Mouse (Mus musculus) testis, adult 2 months (tissue): Measurements from ENCODE around the gene Adamts6.

Experiments used
- CTCF ChIP-seq: fragments of 200-500 bp; IDR thresholded peaks from 2 replicates; pipeline ENCODE4 v1.5.1; 2012; ENCODE audit warnings: low read depth, mild to moderate bottlenecking, inconsistent platforms, low read length, moderate library complexity; ENCODE audit not compliant: control insufficient read depth, insufficient read depth, insufficient replicate concordance
- POLR2A ChIP-seq: fragments of 200-500 bp; IDR thresholded peaks from 2 replicates; pipeline ENCODE4 v1.6.1; 2012; ENCODE audit warnings: low read depth, mild to moderate bottlenecking, inconsistent platforms, low read length, moderate library complexity; ENCODE audit not compliant: control insufficient read depth

DNA sequence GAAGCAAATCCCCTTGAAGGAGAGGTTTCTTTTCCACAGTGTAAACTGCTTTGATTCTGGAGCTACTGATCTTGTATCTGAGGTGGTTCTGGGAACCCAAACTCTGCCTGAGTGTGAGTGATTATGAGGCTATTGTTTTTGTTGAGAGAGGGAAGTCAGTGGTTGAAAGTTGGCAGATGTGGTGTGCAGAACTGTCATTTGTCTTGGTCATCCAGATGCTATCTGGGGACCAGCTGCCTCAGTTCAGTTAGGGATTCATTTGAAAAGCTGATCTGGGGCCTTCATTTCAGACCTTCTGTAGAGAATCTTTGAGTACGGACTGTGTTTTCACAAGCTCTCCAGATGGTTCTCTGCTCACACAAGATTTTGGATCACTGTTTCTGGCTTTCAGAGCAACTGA lies 159.3 kb downstream of the Adamts6 start:
- TF ChIP-seq CTCF (no peak), POLR2A (no peak)
